Mouse (Mus musculus) heart, postnatal 0 days (tissue): ENCODE results near the gene Vstm5. TPM values are rescaled to one million over a fixed set of nuclear protein-coding genes. Genes with fewer than 3 reads are reported as not detected.

ENCODE experiments used
- ATAC-seq: fragments of 200-750 bp; cut with Nextera tagmentation; 2 replicates; pipeline ENCODE4 v1.8.0; 2017; ENCODE audit warnings: low read depth, moderate number of reproducible peaks, moderate library complexity; ENCODE audit not compliant: insufficient read depth
- DNase-seq: peaks from one replicate; pipeline ENCODE4 v3.0.0-alpha.2; 2016; ENCODE audit warnings: low spot score
- H3K27ac ChIP-seq: fragments of 300-500 bp; sonication (generic); 2 replicates; pipeline ENCODE4 v1.5.1; 2014; ENCODE audit warnings: low read depth, mild to moderate bottlenecking
- H3K27me3 ChIP-seq: fragments of 300-500 bp; sonication (generic); 2 replicates; pipeline ENCODE4 v1.6.1; 2014; ENCODE audit warnings: low read length, mixed read lengths; ENCODE audit not compliant: control insufficient read depth, insufficient read depth
- H3K36me3 ChIP-seq: fragments of 300-500 bp; sonication (generic); replicated peaks from 2 replicates; pipeline ENCODE4 v1.6.1; 2014; ENCODE audit warnings: low read length, mixed read lengths; ENCODE audit not compliant: control insufficient read depth, insufficient read depth
- H3K4me1 ChIP-seq: fragments of 300-500 bp; sonication (generic); 2 replicates; pipeline ENCODE4 v1.6.1; 2014; ENCODE audit warnings: antibody characterized with exemption; ENCODE audit not compliant: control insufficient read depth, insufficient read depth
- H3K4me2 ChIP-seq: fragments of 300-500 bp; sonication (generic); 2 replicates; pipeline ENCODE4 v1.6.1; 2014; ENCODE audit warnings: low read depth, mild to moderate bottlenecking, low read length, moderate library complexity
- H3K4me3 ChIP-seq: fragments of 300-500 bp; sonication (generic); 2 replicates; pipeline ENCODE4 v1.5.1; 2014; ENCODE audit warnings: low read depth, low read length
- H3K9ac ChIP-seq: fragments of 300-500 bp; sonication (generic); replicated peaks from 2 replicates; pipeline ENCODE4 v1.6.1; 2014; ENCODE audit warnings: low read depth, low read length, mixed read lengths
- H3K9me3 ChIP-seq: fragments of 300-500 bp; sonication (generic); replicated peaks from 2 replicates; pipeline ENCODE4 v1.6.1; 2016; ENCODE audit warnings: low read length; ENCODE audit not compliant: control insufficient read depth
- CTCF ChIP-seq: IDR thresholded peaks from 2 replicates; pipeline ENCODE4 v1.5.1; 2016; ENCODE audit warnings: antibody characterized with exemption, control low read depth, low read depth
- EP300 ChIP-seq: IDR thresholded peaks from 2 replicates; pipeline ENCODE4 v1.6.1; 2016; ENCODE audit warnings: antibody characterized with exemption, low read depth
- WGBS: fragments of 180-500 bp; shearing (Covaris S2); extraction: QIAGEN DNeasy Blood & Tissue Kit; methylation state at CpG from one replicate; pipeline ENCODE4 v1.1.7; 2014; 5-methylcytosine and 5-hydroxymethylcytosine counted together
- polyA plus RNA-seq: library from polyadenylated mRNA; unstranded; fragments of >200 nt; fragmentation: Nextera tagmentation; extraction: Ambion mirVana; gene quantifications from 2 replicates; pipeline ENCODE4 v1.2.1, GENCODE M21; 2015
- total RNA-seq: library from RNA; depleted of rRNA; stranded (reverse); fragments of >200 nt; gene quantifications from 2 replicates; pipeline ENCODE4 v1.2.3, GENCODE M21; 2014; ENCODE audit warnings: low replicate concordance

Vstm5 gene
- total and polyA plus RNA-seq, 2 experiments from 2014 or later, result 1.5 to 1.6 TPM

GRCm38 (mm10) chr9:15245319-15246075 lies 6.7 kb downstream of the Vstm5 start:
- Histone ChIP-seq H3K9me3 (no peaks in the 10 kb centered on the region), H3K9ac (no peak overlapping the region), H3K36me3 (no peaks in the 10 kb centered on the region), H3K4me1 (no peaks in the 10 kb centered on the region), H3K4me3 (no peak overlapping the region), H3K27ac (no peak overlapping the region), H3K27me3 (no peaks in the 10 kb centered on the region), H3K4me2 (no peak overlapping the region)
- TF ChIP-seq EP300 (no peak), CTCF (no peak)
- WGBS, result 61% methylated on average over 14 of the region's 14 CpGs
- ATAC-seq, result no peak
- no peak for DNase-seq

DNA sequence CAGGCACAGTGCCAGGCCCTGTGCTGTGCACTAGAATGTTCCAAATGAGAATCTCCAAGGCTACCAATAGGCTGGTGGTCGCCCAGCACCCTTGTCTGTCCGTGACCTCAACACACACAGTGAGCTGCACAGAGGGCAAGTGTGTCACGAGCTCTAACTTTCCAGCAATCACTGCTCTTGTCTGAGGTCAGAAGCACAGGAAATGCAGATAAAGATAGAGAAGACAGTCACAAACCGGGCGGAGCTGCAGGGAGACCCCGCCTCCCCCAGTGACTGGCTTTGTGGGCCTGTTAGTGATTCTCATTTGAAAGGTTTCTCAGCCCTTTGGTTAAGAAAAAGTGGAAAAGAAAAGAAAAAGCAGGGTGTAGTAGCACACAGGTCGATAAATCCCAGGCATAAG lies 11.5 kb downstream of the Vstm5 start:
- H3K9ac ChIP-seq, result no peak overlapping the region
- no peaks in the 10 kb centered on the region for H3K27me3 ChIP-seq
- H3K4me3 ChIP-seq, result no peak overlapping the region
- H3K4me2 ChIP-seq, result no peak overlapping the region
- 40% methylated on average over 7 of the region's 7 CpGs for WGBS
- H3K9me3 ChIP-seq, result no peaks in the 10 kb centered on the region
- no peak overlapping the region for H3K27ac ChIP-seq
- H3K36me3 ChIP-seq, result no peaks in the 10 kb centered on the region
- no peaks in the 10 kb centered on the region for H3K4me1 ChIP-seq
- DNase-seq, result no peak
- peak; percentile 47; the same call in 1 of the 2 replicates for ATAC-seq
- TF ChIP-seq EP300 (no peak), CTCF (no peak)

DNA sequence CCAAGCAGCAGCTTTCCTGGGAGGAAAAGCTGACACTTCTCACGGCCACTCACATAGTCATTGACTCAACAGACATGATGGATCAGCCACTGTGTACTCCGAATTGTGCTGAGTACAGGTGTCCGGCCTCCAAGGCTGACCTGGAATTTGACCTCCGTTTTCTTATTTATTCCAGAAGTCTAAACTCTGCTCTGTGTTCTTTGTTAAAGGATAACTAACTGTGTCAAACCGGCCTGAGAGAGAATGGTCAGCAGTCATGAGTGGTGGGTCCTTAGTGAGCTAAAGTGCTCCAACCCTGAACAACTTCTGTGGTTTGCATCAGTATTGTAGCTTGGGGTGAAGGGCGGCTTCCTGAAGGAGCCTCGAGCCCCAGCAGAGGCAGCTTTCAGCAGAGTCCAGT lies 13.4 kb downstream of the Vstm5 start:
- Histone ChIP-seq H3K4me1 (no peaks in the 10 kb centered on the region), H3K27me3 (no peaks in the 10 kb centered on the region), H3K9ac (no peak overlapping the region), H3K36me3 (no peaks in the 10 kb centered on the region), H3K27ac (no peak overlapping the region), H3K4me2 (no peak overlapping the region), H3K9me3 (no peaks in the 10 kb centered on the region), H3K4me3 (no peak overlapping the region)
- 76% methylated on average over 7 of the region's 7 CpGs for WGBS
- ATAC-seq (no peak), DNase-seq (no peak)
- TF ChIP-seq CTCF (no peak), EP300 (no peak)

DNA sequence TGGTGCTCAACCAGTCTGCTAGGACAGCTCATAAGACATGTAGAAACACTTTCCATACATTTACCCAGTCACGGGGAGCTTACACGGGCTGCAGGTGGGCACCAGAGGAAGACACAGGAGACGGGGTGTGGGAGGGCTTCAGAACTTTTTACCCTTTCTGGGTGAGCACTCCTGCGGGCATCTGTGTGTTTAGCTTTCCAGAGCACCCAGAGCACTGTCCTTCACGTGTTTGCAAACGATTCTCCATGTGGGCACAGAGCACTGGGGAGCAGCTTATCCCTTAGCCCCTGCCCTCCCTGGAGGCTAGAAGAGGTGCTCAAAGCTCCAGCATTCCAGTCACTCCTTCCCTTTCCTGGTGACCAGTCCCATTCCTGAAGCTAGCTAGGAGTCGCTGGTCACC lies 15.7 kb downstream of the Vstm5 start:
- no peaks in the 10 kb centered on the region for H3K9me3 ChIP-seq
- ATAC-seq (no peak), DNase-seq (no peak)
- H3K9ac ChIP-seq, result no peak overlapping the region
- no peak overlapping the region for H3K27ac ChIP-seq
- no peak overlapping the region for H3K4me3 ChIP-seq
- no peaks in the 10 kb centered on the region for H3K36me3 ChIP-seq
- H3K4me1 ChIP-seq, result no peaks in the 10 kb centered on the region
- no peak for TF ChIP-seq CTCF
- no peak for TF ChIP-seq EP300
- H3K4me2 ChIP-seq, result no peak overlapping the region
- H3K27me3 ChIP-seq, result no peaks in the 10 kb centered on the region
- WGBS, result 78% methylated on average over 7 of the region's 7 CpGs

- no peaks in the 10 kb centered on the region for H3K9me3 ChIP-seq
- no peak overlapping the region for H3K4me2 ChIP-seq
- TF ChIP-seq EP300 (no peak), CTCF (no peak)
- ATAC-seq (no peak), DNase-seq (no peak)
- H3K27ac ChIP-seq, result no peak overlapping the region
- H3K27me3 ChIP-seq, result no peaks in the 10 kb centered on the region
- H3K4me3 ChIP-seq, result no peak overlapping the region
- no peak overlapping the region for H3K9ac ChIP-seq
- 74% methylated on average over 3 of the region's 3 CpGs for WGBS
- no peaks in the 10 kb centered on the region for H3K4me1 ChIP-seq
- peaks cover 10% of the 10 kb centered on the region for H3K36me3 ChIP-seq
Observed at GRCm38 (mm10) chr9:15256214-15256613, 17.4 kb downstream of the Vstm5 start.

- ATAC-seq (no peak), DNase-seq (no peak)
- TF ChIP-seq CTCF, result no peak
- no peak for TF ChIP-seq EP300
- no peaks in the 10 kb centered on the region for H3K27me3 ChIP-seq
- H3K9me3 ChIP-seq, result no peaks in the 10 kb centered on the region
- H3K4me1 ChIP-seq, result no peaks in the 10 kb centered on the region
- no peak overlapping the region for H3K9ac ChIP-seq
- no peak overlapping the region for H3K4me3 ChIP-seq
- H3K27ac ChIP-seq, result no peak overlapping the region
- 92% methylated on average over 8 of the region's 8 CpGs for WGBS
- H3K4me2 ChIP-seq, result no peak overlapping the region
- H3K36me3 ChIP-seq, result peaks cover 68% of the 10 kb centered on the region
Observed at GRCm38 (mm10) chr9:15261980-15262379, 23.1 kb downstream of the Vstm5 start.
